Mouse (Mus musculus) forebrain, embryonic 16.5 days (tissue): Measurements from ENCODE around the gene Ttc16. TPM values are rescaled to one million over a fixed set of nuclear protein-coding genes. Genes with fewer than 3 reads are reported as not detected.

ENCODE experiments used
- ATAC-seq: fragments of 200-750 bp; cut with Nextera tagmentation; 2 replicates; pipeline ENCODE4 v1.8.0; 2017; ENCODE audit warnings: mild to moderate bottlenecking, moderate library complexity
- H3K27ac ChIP-seq: fragments of 300-500 bp; sonication (generic); 2 replicates; pipeline ENCODE4 v1.5.1; 2014; ENCODE audit warnings: low read length, control low read depth
- H3K27me3 ChIP-seq: fragments of 300-500 bp; sonication (generic); replicated peaks from 2 replicates; pipeline ENCODE4 v1.6.1; 2014; ENCODE audit warnings: low read length; ENCODE audit not compliant: control insufficient read depth, insufficient read depth
- H3K36me3 ChIP-seq: fragments of 300-500 bp; sonication (generic); 2 replicates; pipeline ENCODE4 v1.6.1; 2014; ENCODE audit not compliant: control insufficient read depth, insufficient read depth
- H3K4me1 ChIP-seq: fragments of 300-500 bp; sonication (generic); replicated peaks from 2 replicates; pipeline ENCODE4 v1.6.1; 2014; ENCODE audit warnings: low read length; ENCODE audit not compliant: control insufficient read depth, insufficient read depth
- H3K4me2 ChIP-seq: fragments of 300-500 bp; sonication (generic); 2 replicates; pipeline ENCODE4 v1.6.1; 2014; ENCODE audit warnings: mild to moderate bottlenecking, low read length, control low read depth
- H3K4me3 ChIP-seq: fragments of 300-500 bp; sonication (generic); replicated peaks from 2 replicates; pipeline ENCODE4 v1.5.1; 2014; ENCODE audit warnings: mild to moderate bottlenecking, low read length, control low read depth
- H3K9ac ChIP-seq: fragments of 300-500 bp; sonication (generic); replicated peaks from 2 replicates; pipeline ENCODE4 v1.6.1; 2014; ENCODE audit warnings: low read depth, low read length, control low read depth
- H3K9me3 ChIP-seq: fragments of 300-500 bp; sonication (generic); 2 replicates; pipeline ENCODE4 v1.6.1; 2016; ENCODE audit warnings: low read length; ENCODE audit not compliant: control insufficient read depth
- WGBS: fragments of 180-500 bp; shearing (Covaris S2); extraction: QIAGEN DNeasy Blood & Tissue Kit; methylation state at CpG from one replicate; pipeline ENCODE4 v1.1.7; 2014; 5-methylcytosine and 5-hydroxymethylcytosine counted together
- polyA plus RNA-seq: library from polyadenylated mRNA; unstranded; fragments of >200 nt; fragmentation: Nextera tagmentation; extraction: Ambion mirVana; gene quantifications from 2 replicates; pipeline ENCODE4 v1.2.1, GENCODE M21; 2015

The Ttc16 gene
- polyA plus RNA-seq, 1 experiment from 2014 or later = 0.62 TPM

GRCm38 (mm10) chr2:32740916-32741272, 34.5 kb downstream of the Ttc16 start, which contains the start of gene 6330409D20Rik:
6330409D20Rik (minus strand) TSS chr2:32741016.
- Histone ChIP-seq H3K4me2 (peak within 1 kb of the TSS; percentile 85), H3K4me1 (peaks cover 22% of the 10 kb centered on the region), H3K27ac (peak within 1 kb of the TSS; percentile 86), H3K9me3 (no peaks in the 10 kb centered on the region), H3K27me3 (no peaks in the 10 kb centered on the region), H3K4me3 (peak within 1 kb of the TSS; percentile 84), H3K36me3 (peaks cover under 1% of the 10 kb centered on the region; the same call in 1 of the 2 replicates), H3K9ac (peak within 1 kb of the TSS; percentile 87)
- ATAC-seq = 0 out of 2 replicates have a peak, but pooled peaks have one; percentile 1
- 5% methylated on average over 11 of the region's 11 CpGs for WGBS

GRCm38 (mm10) chr2:32739311-32739710, 36.1 kb downstream of the Ttc16 start:
- no peak overlapping the region for H3K4me3 ChIP-seq
- 71% methylated on average over 4 of the region's 4 CpGs for WGBS
- no peaks in the 10 kb centered on the region for H3K27me3 ChIP-seq
- H3K9me3 ChIP-seq = no peaks in the 10 kb centered on the region
- no peaks in the 10 kb centered on the region for H3K36me3 ChIP-seq
- no peak overlapping the region for H3K27ac ChIP-seq
- peaks cover 22% of the 10 kb centered on the region for H3K4me1 ChIP-seq
- no peak for ATAC-seq
- no peak overlapping the region for H3K4me2 ChIP-seq
- no peak overlapping the region for H3K9ac ChIP-seq

GRCm38 (mm10) chr2:32737008-32737407, 38.4 kb downstream of the Ttc16 start:
- no peaks in the 10 kb centered on the region for H3K9me3 ChIP-seq
- peaks cover 11% of the 10 kb centered on the region for H3K4me1 ChIP-seq
- 54% methylated on average over 6 of the region's 6 CpGs for WGBS
- no peak overlapping the region for H3K4me3 ChIP-seq
- no peaks in the 10 kb centered on the region for H3K27me3 ChIP-seq
- H3K27ac ChIP-seq = no peak overlapping the region
- no peak for ATAC-seq
- H3K36me3 ChIP-seq = no peaks in the 10 kb centered on the region
- no peak overlapping the region for H3K4me2 ChIP-seq
- no peak overlapping the region for H3K9ac ChIP-seq

- no peaks in the 10 kb centered on the region for H3K27me3 ChIP-seq
- peaks cover 8% of the 10 kb centered on the region for H3K4me1 ChIP-seq
- H3K4me2 ChIP-seq = no peak overlapping the region
- H3K9me3 ChIP-seq = no peaks in the 10 kb centered on the region
- H3K9ac ChIP-seq = no peak overlapping the region
- ATAC-seq = no peak
- 43% methylated on average over 3 of the region's 3 CpGs for WGBS
- no peak overlapping the region for H3K4me3 ChIP-seq
- H3K36me3 ChIP-seq = no peaks in the 10 kb centered on the region
- H3K27ac ChIP-seq = no peak overlapping the region
Measured at GRCm38 (mm10) chr2:32736306-32736829, 39.1 kb downstream of the Ttc16 start.

GRCm38 (mm10) chr2:32734933-32735332, 40.5 kb downstream of the Ttc16 start:
- no peak overlapping the region for H3K27ac ChIP-seq
- H3K4me3 ChIP-seq = no peak overlapping the region
- H3K4me1 ChIP-seq = no peaks in the 10 kb centered on the region
- no peak overlapping the region for H3K4me2 ChIP-seq
- ATAC-seq = no peak
- H3K9ac ChIP-seq = no peak overlapping the region
- 62% methylated on average over 4 of the region's 4 CpGs for WGBS
- no peaks in the 10 kb centered on the region for H3K9me3 ChIP-seq
- no peaks in the 10 kb centered on the region for H3K27me3 ChIP-seq
- H3K36me3 ChIP-seq = no peaks in the 10 kb centered on the region

- 54% methylated on average over 4 of the region's 4 CpGs for WGBS
- Histone ChIP-seq H3K27ac (no peak overlapping the region), H3K9me3 (no peaks in the 10 kb centered on the region), H3K9ac (no peak overlapping the region), H3K27me3 (no peaks in the 10 kb centered on the region), H3K4me1 (no peaks in the 10 kb centered on the region), H3K4me3 (no peak overlapping the region), H3K36me3 (no peaks in the 10 kb centered on the region), H3K4me2 (no peak overlapping the region)
- no peak for ATAC-seq
Measured at GRCm38 (mm10) chr2:32734480-32734879, 41.0 kb downstream of the Ttc16 start.

- Histone ChIP-seq H3K9ac (no peak overlapping the region), H3K27ac (no peak overlapping the region), H3K4me3 (no peak overlapping the region), H3K36me3 (no peaks in the 10 kb centered on the region), H3K9me3 (no peaks in the 10 kb centered on the region), H3K4me2 (no peak overlapping the region), H3K27me3 (no peaks in the 10 kb centered on the region), H3K4me1 (no peaks in the 10 kb centered on the region; the same call in 1 of the 2 replicates)
- no peak for ATAC-seq
- 63% methylated on average over 6 of the region's 6 CpGs for WGBS
Measured at GRCm38 (mm10) chr2:32732695-32733094, 42.7 kb downstream of the Ttc16 start.

GRCm38 (mm10) chr2:32731911-32732310, 43.5 kb downstream of the Ttc16 start:
- no peak overlapping the region for H3K9ac ChIP-seq
- WGBS = 74% methylated on average over 4 of the region's 4 CpGs
- no peak for ATAC-seq

GRCm38 (mm10) chr2:32730854-32731253, 44.6 kb downstream of the Ttc16 start:
- H3K9me3 ChIP-seq = no peaks in the 10 kb centered on the region
- ATAC-seq = no peak
- no peak overlapping the region for H3K4me2 ChIP-seq
- H3K9ac ChIP-seq = no peak overlapping the region
- peaks cover 7% of the 10 kb centered on the region for H3K4me1 ChIP-seq
- no peak overlapping the region for H3K27ac ChIP-seq
- H3K4me3 ChIP-seq = no peak overlapping the region
- no peaks in the 10 kb centered on the region for H3K27me3 ChIP-seq
- 66% methylated on average over 11 of the region's 11 CpGs for whole genome bisulfite sequencing
- H3K36me3 ChIP-seq = no peaks in the 10 kb centered on the region

More at GRCm38 (mm10) chr2:32731911-32732310, 43.5 kb downstream of the Ttc16 start:
- Histone ChIP-seq H3K4me2 (no peak overlapping the region), H3K4me1 (peaks cover 7% of the 10 kb centered on the region), H3K27me3 (no peaks in the 10 kb centered on the region), H3K9me3 (no peaks in the 10 kb centered on the region), H3K36me3 (no peaks in the 10 kb centered on the region), H3K4me3 (no peak overlapping the region), H3K27ac (no peak overlapping the region)

GRCm38 (mm10) chr2:32729547-32729946, 45.9 kb downstream of the Ttc16 start:
- no peak overlapping the region for H3K9ac ChIP-seq
- H3K4me3 ChIP-seq = no peak overlapping the region
- H3K27ac ChIP-seq = no peak overlapping the region
- no peaks in the 10 kb centered on the region for H3K36me3 ChIP-seq
- no peak overlapping the region for H3K4me2 ChIP-seq
- peaks cover 7% of the 10 kb centered on the region for H3K4me1 ChIP-seq
- H3K9me3 ChIP-seq = no peaks in the 10 kb centered on the region
- H3K27me3 ChIP-seq = no peaks in the 10 kb centered on the region
- 86% methylated on average over 4 of the region's 4 CpGs for WGBS
- no peak for ATAC-seq
